Mouse (Mus musculus) stomach, embryonic 16.5 days (tissue): ENCODE measurements at regions not wholly inside any gene's neighbourhood (a gene's known extent, or its start where the extent isn't known, plus 50 kb on each side); places are given as distances from the start of the nearest gene placed in this dataset.

Experiments used
- ATAC-seq: fragments of 200-750 bp; cut with Nextera tagmentation; 2 replicates; pipeline ENCODE4 v1.8.0; 2017; ENCODE audit warnings: moderate number of reproducible peaks, moderate TSS enrichment; ENCODE audit not compliant: insufficient read depth, low FRiP score
- H3K27ac ChIP-seq: fragments of 300-500 bp; sonication (generic); 2 replicates; pipeline ENCODE4 v1.5.1; 2014; ENCODE audit warnings: low read length
- H3K27me3 ChIP-seq: fragments of 300-500 bp; sonication (generic); 2 replicates; pipeline ENCODE4 v1.6.1; 2014; ENCODE audit warnings: low read length, control low read depth, mixed read lengths; ENCODE audit not compliant: control insufficient read depth, insufficient read depth
- H3K36me3 ChIP-seq: fragments of 300-500 bp; sonication (generic); 2 replicates; pipeline ENCODE4 v1.6.1; 2014; ENCODE audit warnings: low read length; ENCODE audit not compliant: control insufficient read depth, insufficient read depth
- H3K4me1 ChIP-seq: fragments of 300-500 bp; sonication (generic); 2 replicates; pipeline ENCODE4 v1.6.1; 2014; ENCODE audit warnings: low read length, control low read depth, mixed read lengths; ENCODE audit not compliant: control insufficient read depth, insufficient read depth
- H3K4me2 ChIP-seq: fragments of 300-500 bp; sonication (generic); 2 replicates; pipeline ENCODE4 v1.6.1; 2014; ENCODE audit warnings: low read depth, low read length, mixed read lengths
- H3K4me3 ChIP-seq: fragments of 300-500 bp; sonication (generic); replicated peaks from 2 replicates; pipeline ENCODE4 v1.5.1; 2014; ENCODE audit warnings: mild to moderate bottlenecking, low read length
- H3K9ac ChIP-seq: fragments of 300-500 bp; sonication (generic); 2 replicates; pipeline ENCODE4 v1.6.1; 2014; ENCODE audit warnings: low read length
- H3K9me3 ChIP-seq: fragments of 300-500 bp; sonication (generic); replicated peaks from 2 replicates; pipeline ENCODE4 v1.6.1; 2016; ENCODE audit warnings: low read length, control low read depth; ENCODE audit not compliant: control insufficient read depth
- WGBS: fragments of 180-500 bp; shearing (Covaris S2); extraction: QIAGEN DNeasy Blood & Tissue Kit; methylation state at CpG from one replicate; pipeline ENCODE4 v1.1.7; 2014; 5-methylcytosine and 5-hydroxymethylcytosine counted together

DNA sequence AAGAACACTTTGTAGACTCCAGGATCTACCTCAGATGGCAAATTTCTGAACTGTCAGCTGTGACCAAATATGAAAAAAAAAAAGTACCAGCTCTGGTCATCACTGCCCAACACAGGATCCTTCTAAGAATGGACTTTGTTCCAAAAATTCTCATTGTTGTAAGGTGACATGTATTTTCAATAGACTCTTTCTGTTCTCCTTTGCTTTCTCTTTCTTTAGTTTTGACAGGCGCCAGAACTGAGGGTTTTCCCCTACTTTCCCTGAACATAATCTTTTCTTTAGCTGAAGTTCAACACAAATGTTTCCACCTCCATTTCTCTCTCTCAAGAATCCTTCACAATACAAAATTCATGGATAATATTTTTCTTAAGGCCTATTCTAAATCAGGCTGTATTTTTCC, 579.1 kb upstream of the C030005K15Rik start:
- no peak overlapping the region for H3K4me3 ChIP-seq
- no peaks in the 10 kb centered on the region for H3K4me1 ChIP-seq
- no peak overlapping the region for H3K27ac ChIP-seq
- no peak for ATAC-seq
- 92% methylated on average over 1 of the region's 1 CpGs for WGBS
- H3K4me2 ChIP-seq = no peak overlapping the region
- H3K27me3 ChIP-seq = no peaks in the 10 kb centered on the region
- H3K9me3 ChIP-seq = no peaks in the 10 kb centered on the region
- H3K9ac ChIP-seq = no peak overlapping the region
- no peaks in the 10 kb centered on the region for H3K36me3 ChIP-seq

DNA sequence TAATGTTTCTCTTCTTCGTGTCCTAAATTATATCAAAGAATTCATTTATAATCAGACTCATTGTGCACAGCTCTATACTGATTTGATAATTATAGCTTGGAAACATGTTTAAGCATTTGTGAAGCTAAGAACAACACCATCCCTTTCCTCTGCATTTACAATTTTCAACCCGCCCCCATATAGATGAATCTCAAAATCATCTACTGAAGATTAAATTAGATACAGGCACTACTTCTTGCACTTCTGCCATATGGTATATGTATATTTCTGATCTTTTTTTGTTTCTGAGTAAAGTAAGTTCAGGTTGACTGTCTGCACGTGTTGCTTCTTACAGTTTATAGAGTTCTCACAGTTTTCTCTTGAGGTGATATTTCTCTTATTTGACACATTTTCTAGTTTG, 583.1 kb upstream of the C030005K15Rik start:
- H3K4me3 ChIP-seq = no peak overlapping the region
- no peaks in the 10 kb centered on the region for H3K4me1 ChIP-seq
- no peak overlapping the region for H3K9ac ChIP-seq
- H3K36me3 ChIP-seq = no peaks in the 10 kb centered on the region
- ATAC-seq = no peak
- no peak overlapping the region for H3K27ac ChIP-seq
- no peak overlapping the region for H3K4me2 ChIP-seq
- 84% methylated on average over 3 of the region's 3 CpGs for WGBS
- no peaks in the 10 kb centered on the region for H3K27me3 ChIP-seq
- no peaks in the 10 kb centered on the region for H3K9me3 ChIP-seq

GRCm38 (mm10) chr10:98311403-98311802, 584.8 kb upstream of the C030005K15Rik start:
- Histone ChIP-seq H3K27me3 (no peaks in the 10 kb centered on the region), H3K9ac (no peak overlapping the region), H3K4me1 (no peaks in the 10 kb centered on the region), H3K4me3 (no peak overlapping the region), H3K4me2 (no peak overlapping the region), H3K9me3 (no peaks in the 10 kb centered on the region), H3K27ac (no peak overlapping the region), H3K36me3 (no peaks in the 10 kb centered on the region)
- no peak for ATAC-seq

DNA sequence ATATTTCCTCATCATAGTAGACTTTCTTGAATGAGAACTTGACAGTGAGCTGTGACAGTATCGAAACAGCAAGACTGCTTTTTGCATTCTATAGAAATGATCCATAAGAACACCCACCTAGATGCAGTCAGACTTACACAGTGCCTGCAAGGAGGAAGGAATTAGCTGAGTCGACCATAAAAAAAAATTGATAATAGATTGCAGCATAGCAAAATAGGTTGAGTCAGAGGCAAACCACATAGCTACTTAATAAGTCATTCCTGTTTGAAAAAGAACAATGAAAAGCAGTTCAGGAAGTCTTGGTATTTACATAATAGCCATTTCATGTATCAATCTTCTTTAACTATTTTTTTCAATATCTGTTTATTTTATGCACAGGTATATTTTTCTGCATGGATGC, 591.9 kb upstream of the C030005K15Rik start:
- ATAC-seq = no peak
- H3K4me2 ChIP-seq = no peak overlapping the region
- H3K4me1 ChIP-seq = no peaks in the 10 kb centered on the region
- H3K36me3 ChIP-seq = no peaks in the 10 kb centered on the region
- H3K4me3 ChIP-seq = no peak overlapping the region
- 73% methylated on average over 2 of the region's 2 CpGs for WGBS
- no peaks in the 10 kb centered on the region for H3K27me3 ChIP-seq
- no peak overlapping the region for H3K27ac ChIP-seq
- no peaks in the 10 kb centered on the region for H3K9me3 ChIP-seq
- no peak overlapping the region for H3K9ac ChIP-seq

DNA sequence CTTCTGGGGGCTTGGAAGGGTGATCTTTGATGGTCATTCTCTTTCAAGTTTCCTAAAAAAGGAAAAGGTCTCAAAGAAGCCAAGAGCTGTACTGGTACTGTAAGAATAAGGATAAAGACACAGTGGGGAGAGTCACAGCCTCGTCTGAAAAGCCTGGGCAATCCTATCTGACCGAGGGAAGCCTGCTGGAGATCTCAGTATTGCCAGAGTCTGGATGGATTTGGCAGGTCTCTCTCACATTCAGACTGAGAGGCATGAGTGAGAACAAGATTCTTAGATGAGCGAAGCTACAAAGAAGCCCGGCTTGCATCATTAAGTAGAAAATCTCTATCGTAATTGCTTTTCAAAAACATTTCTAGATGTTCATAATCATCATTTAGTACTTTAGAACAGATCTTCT, 590.4 kb upstream of the Atp2b1 start:
- H3K36me3 ChIP-seq = no peaks in the 10 kb centered on the region
- WGBS = 87% methylated on average over 5 of the region's 5 CpGs
- H3K27ac ChIP-seq = no peak overlapping the region
- ATAC-seq = no peak
- peaks cover 4% of the 10 kb centered on the region; the same call in 1 of the 2 replicates for H3K4me1 ChIP-seq
- H3K4me3 ChIP-seq = no peak overlapping the region
- H3K9me3 ChIP-seq = no peaks in the 10 kb centered on the region
- H3K9ac ChIP-seq = no peak overlapping the region
- no peak overlapping the region for H3K4me2 ChIP-seq
- no peaks in the 10 kb centered on the region for H3K27me3 ChIP-seq

DNA sequence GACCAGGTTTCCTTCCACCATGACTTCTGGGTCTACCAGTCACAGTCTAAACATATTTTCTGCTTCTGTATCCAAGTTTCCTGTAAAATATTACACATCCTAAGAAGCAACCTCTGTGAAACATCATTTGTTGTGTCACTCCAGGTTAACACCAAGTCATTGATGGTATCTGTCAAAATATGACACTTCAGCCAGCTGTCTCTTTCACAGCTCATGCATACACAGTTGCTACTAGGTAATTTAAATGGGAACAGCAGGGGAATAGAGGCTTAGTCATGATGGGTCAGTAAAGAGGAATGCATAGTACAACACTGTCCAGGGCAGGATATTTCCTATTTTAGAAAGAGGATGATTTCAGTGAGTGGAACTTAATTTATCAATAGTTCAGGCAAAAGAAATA, 589.6 kb upstream of the Atp2b1 start:
- H3K9me3 ChIP-seq = no peaks in the 10 kb centered on the region
- no peaks in the 10 kb centered on the region for H3K36me3 ChIP-seq
- H3K4me2 ChIP-seq = no peak overlapping the region
- H3K27me3 ChIP-seq = no peaks in the 10 kb centered on the region
- H3K4me3 ChIP-seq = no peak overlapping the region
- ATAC-seq = no peak
- no peak overlapping the region for H3K27ac ChIP-seq
- no peak overlapping the region for H3K9ac ChIP-seq
- peaks cover 4% of the 10 kb centered on the region; the same call in 1 of the 2 replicates for H3K4me1 ChIP-seq

GRCm38 (mm10) chr10:98325720-98326119, 588.5 kb upstream of the Atp2b1 start:
- Histone ChIP-seq H3K27ac (no peak overlapping the region), H3K36me3 (no peaks in the 10 kb centered on the region), H3K9me3 (no peaks in the 10 kb centered on the region), H3K4me3 (no peak overlapping the region), H3K4me1 (peaks cover 4% of the 10 kb centered on the region; the same call in 1 of the 2 replicates), H3K4me2 (no peak overlapping the region), H3K9ac (no peak overlapping the region), H3K27me3 (no peaks in the 10 kb centered on the region)
- 55% methylated on average over 5 of the region's 5 CpGs for WGBS
- ATAC-seq = no peak

DNA sequence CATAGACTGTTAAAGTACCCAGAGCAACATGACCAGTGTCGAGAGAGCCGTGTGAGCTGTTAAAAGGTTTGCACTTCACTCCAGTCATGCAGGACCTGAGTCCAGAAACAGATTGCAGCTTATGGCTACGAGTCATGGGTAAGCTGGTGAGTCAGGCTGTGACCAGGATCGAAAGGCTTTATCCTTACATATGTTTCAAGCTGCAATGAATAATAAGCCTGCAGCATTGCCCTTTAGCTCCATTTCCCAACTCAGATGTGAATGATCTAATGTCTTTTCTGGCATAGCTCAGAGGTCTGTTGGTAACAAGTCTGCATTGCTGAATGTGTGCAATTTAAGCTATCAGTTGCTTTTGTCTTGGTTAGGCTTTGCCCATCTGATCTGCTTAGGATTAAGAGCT, 581.5 kb upstream of the Atp2b1 start:
- H3K4me3 ChIP-seq = no peak overlapping the region
- ATAC-seq = no peak
- no peak overlapping the region for H3K4me2 ChIP-seq
- WGBS = 52% methylated on average over 4 of the region's 4 CpGs
- H3K36me3 ChIP-seq = no peaks in the 10 kb centered on the region
- H3K4me1 ChIP-seq = 0 out of 2 replicates have a peak, but pooled peaks cover 3% of the 10 kb centered on the region
- H3K27ac ChIP-seq = no peak overlapping the region
- H3K9ac ChIP-seq = no peak overlapping the region
- no peaks in the 10 kb centered on the region for H3K27me3 ChIP-seq
- no peaks in the 10 kb centered on the region for H3K9me3 ChIP-seq

- WGBS = 61% methylated on average over 6 of the region's 6 CpGs
- H3K36me3 ChIP-seq = no peaks in the 10 kb centered on the region
- 0 out of 2 replicates have a peak, but pooled peaks cover 3% of the 10 kb centered on the region for H3K4me1 ChIP-seq
These were observed 580.7 kb upstream of the Atp2b1 start for GRCm38 (mm10) chr10:98333411-98334067.

More at GRCm38 (mm10) chr10:98333411-98334067, 580.7 kb upstream of the Atp2b1 start:
- Histone ChIP-seq H3K9me3 (no peaks in the 10 kb centered on the region), H3K27me3 (no peaks in the 10 kb centered on the region), H3K9ac (no peak overlapping the region), H3K27ac (no peak overlapping the region), H3K4me2 (no peak overlapping the region), H3K4me3 (no peak overlapping the region)
- ATAC-seq = no peak
